Mouse (Mus musculus): ENCODE results near the gene Lbh. TPM values are rescaled to one million over a fixed set of nuclear protein-coding genes. Genes with fewer than 3 reads are reported as not detected.

Lbh gene
- total and polyA plus RNA-seq, 2 experiments from 2014 or later = 4.6 to 79.4 TPM

GRCm38 (mm10) chr17:72934653-72935052, 16.5 kb downstream of the Lbh start:
- Histone ChIP-seq H3K9ac (replicated peaks; ENCODE audit: low read length) (no peak overlapping the region), H3K36me3 (ENCODE audit: insufficient read depth, low read length) (no peaks in the 10 kb centered on the region; the same call in 1 of the 2 replicates), H3K27me3 (ENCODE audit: insufficient read depth, low read length) (no peaks in the 10 kb centered on the region), H3K4me3 (ENCODE audit: low read length) (no peak overlapping the region), H3K4me2 (ENCODE audit: low read depth, low read length) (no peak overlapping the region), H3K27ac (no peak overlapping the region), H3K9me3 (ENCODE audit: low read length) (no peaks in the 10 kb centered on the region), H3K4me1 (ENCODE audit: insufficient read depth, low read length) (0 out of 2 replicates have a peak, but pooled peaks cover 10% of the 10 kb centered on the region)
- DNase-seq (ENCODE audit: low spot score) (no peak), ATAC-seq (no peak)
- TF ChIP-seq CTCF (IDR thresholded peaks at IDR 0.05; ENCODE audit: low read depth) = no peak
- 49% methylated on average over 3 of the region's 3 CpGs for WGBS

- H3K27ac ChIP-seq = no peak overlapping the region
- H3K9me3 ChIP-seq (ENCODE audit: low read length) = no peaks in the 10 kb centered on the region
- WGBS = 62% methylated on average over 7 of the region's 7 CpGs
Measured at GRCm38 (mm10) chr17:72935921-72936320, 17.8 kb downstream of the Lbh start.

DNA sequence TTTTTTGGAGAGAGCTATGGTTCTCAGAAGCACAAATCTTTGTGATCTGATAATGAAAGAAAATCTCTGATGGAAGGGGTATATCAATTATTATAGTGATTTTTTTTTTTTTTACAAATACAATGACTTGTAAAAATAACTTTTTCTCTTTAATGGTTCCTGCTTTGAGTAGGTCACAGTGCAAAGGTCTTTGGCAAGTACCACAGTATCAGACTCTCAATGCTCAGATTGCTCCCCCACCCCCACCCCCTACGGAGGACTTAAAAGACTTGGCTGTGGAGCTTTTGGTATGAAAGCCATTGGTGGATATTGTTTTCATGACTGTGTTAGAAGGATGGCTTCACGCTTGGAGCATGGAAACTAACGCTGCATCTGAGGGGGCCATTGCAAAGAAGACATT, 18.2 kb downstream of the Lbh start:
- 65% methylated on average over 3 of the region's 3 CpGs for WGBS
- no peak for TF ChIP-seq CTCF (IDR thresholded peaks at IDR 0.05; ENCODE audit: low read depth)
- no peaks in the 10 kb centered on the region for H3K9me3 ChIP-seq (ENCODE audit: low read length)
- no peak overlapping the region for H3K4me3 ChIP-seq (ENCODE audit: low read length)
- H3K9ac ChIP-seq (replicated peaks; ENCODE audit: low read length) = no peak overlapping the region
- DNase-seq (ENCODE audit: low spot score) (no peak), ATAC-seq (no peak)
- no peak overlapping the region for H3K4me2 ChIP-seq (ENCODE audit: low read depth, low read length)
- no peak overlapping the region for H3K27ac ChIP-seq
- peaks cover 7% of the 10 kb centered on the region for H3K36me3 ChIP-seq (ENCODE audit: insufficient read depth, low read length)
- H3K27me3 ChIP-seq (ENCODE audit: insufficient read depth, low read length) = no peaks in the 10 kb centered on the region
- 0 out of 2 replicates have a peak, but pooled peaks cover 10% of the 10 kb centered on the region for H3K4me1 ChIP-seq (ENCODE audit: insufficient read depth, low read length)

More at GRCm38 (mm10) chr17:72935921-72936320, 17.8 kb downstream of the Lbh start:
- no peak overlapping the region for H3K9ac ChIP-seq (replicated peaks; ENCODE audit: low read length)
- DNase-seq (ENCODE audit: low spot score) (no peak), ATAC-seq (no peak)
- H3K36me3 ChIP-seq (ENCODE audit: insufficient read depth, low read length) = peaks cover 7% of the 10 kb centered on the region
- H3K27me3 ChIP-seq (ENCODE audit: insufficient read depth, low read length) = no peaks in the 10 kb centered on the region
- H3K4me1 ChIP-seq (ENCODE audit: insufficient read depth, low read length) = 0 out of 2 replicates have a peak, but pooled peaks cover 10% of the 10 kb centered on the region
- no peak for TF ChIP-seq CTCF (IDR thresholded peaks at IDR 0.05; ENCODE audit: low read depth)
- no peak overlapping the region for H3K4me2 ChIP-seq (ENCODE audit: low read depth, low read length)
- H3K4me3 ChIP-seq (ENCODE audit: low read length) = no peak overlapping the region

DNA sequence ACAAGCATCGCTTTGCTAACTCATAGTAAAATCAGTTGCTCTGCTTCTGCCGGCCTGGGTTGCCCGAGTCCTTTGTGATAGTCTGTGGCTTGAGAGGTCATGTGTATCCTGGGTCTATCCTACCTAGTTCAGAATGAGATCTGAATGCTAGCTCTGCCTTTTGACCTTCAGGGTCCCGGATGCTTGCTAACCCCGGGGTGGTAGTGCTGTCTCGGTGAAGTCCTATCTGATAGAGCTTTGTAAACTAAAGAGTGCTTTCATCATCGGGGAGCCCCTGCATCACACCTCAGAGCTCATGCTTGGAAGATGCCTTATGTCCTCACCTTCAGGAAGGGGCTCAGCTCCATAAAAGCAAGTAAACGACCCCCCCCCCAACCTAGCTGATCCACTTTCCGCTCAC, 19.1 kb downstream of the Lbh start:
- H3K4me2 ChIP-seq (ENCODE audit: low read depth, low read length) = no peak overlapping the region
- 93% methylated on average over 9 of the region's 9 CpGs for WGBS
- no peak overlapping the region for H3K27ac ChIP-seq
- H3K27me3 ChIP-seq (ENCODE audit: insufficient read depth, low read length) = no peaks in the 10 kb centered on the region
- H3K9ac ChIP-seq (replicated peaks; ENCODE audit: low read length) = no peak overlapping the region
- DNase-seq (ENCODE audit: low spot score) (no peak), ATAC-seq (no peak)
- no peak for TF ChIP-seq CTCF (IDR thresholded peaks at IDR 0.05; ENCODE audit: low read depth)
- no peaks in the 10 kb centered on the region for H3K9me3 ChIP-seq (ENCODE audit: low read length)
- H3K4me1 ChIP-seq (ENCODE audit: insufficient read depth, low read length) = 0 out of 2 replicates have a peak, but pooled peaks cover 10% of the 10 kb centered on the region
- peaks cover 7% of the 10 kb centered on the region for H3K36me3 ChIP-seq (ENCODE audit: insufficient read depth, low read length)
- no peak overlapping the region for H3K4me3 ChIP-seq (ENCODE audit: low read length)

DNA sequence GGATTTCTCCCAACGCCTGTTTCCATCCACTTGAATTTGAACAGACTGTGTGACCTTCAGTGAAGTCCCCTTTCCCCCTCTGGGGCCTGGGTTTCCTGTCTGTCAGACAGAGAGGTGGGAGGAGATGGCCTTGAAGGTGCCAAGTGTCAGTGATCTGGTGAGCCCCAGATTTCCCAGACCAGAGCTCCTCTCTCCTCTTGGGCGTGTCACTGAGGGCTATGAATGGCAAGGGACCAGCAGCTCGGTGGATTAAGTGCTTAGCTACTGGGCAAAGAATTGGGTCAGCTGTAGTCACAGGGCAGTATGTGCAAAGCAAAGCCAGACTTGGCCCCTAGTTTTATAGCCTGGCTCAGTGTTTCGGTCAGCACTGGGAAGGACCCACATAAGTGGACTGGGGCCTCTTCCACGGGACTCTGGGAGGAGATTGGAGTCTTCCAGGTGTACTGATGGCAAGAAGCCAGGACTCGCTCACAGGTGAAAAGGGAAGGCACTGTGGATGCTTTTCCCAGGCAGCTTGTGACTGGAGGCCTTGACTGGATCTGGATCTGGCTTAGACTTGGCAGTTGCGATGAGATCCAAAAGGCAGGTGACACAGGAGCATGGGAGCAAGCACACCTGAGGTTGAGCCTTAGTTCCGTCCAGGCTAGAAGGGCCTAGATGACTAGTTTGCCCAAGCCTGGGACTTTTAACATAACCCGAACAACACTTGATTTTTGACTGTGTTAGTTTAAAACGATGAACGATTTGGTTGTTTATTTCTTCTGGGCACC, 20.1 kb downstream of the Lbh start:
- DNase-seq (ENCODE audit: low spot score) = no peak
- Histone ChIP-seq H3K27me3 (ENCODE audit: insufficient read depth, low read length) (no peaks in the 10 kb centered on the region), H3K9me3 (ENCODE audit: low read length) (no peaks in the 10 kb centered on the region), H3K27ac (peak overlapping the region; percentile 32; the same call in 1 of the 2 replicates), H3K4me3 (ENCODE audit: low read length) (no peak overlapping the region), H3K4me2 (ENCODE audit: low read depth, low read length) (no peak overlapping the region), H3K36me3 (ENCODE audit: insufficient read depth, low read length) (peaks cover 7% of the 10 kb centered on the region), H3K4me1 (ENCODE audit: insufficient read depth, low read length) (0 out of 2 replicates have a peak, but pooled peaks cover 10% of the 10 kb centered on the region), H3K9ac (replicated peaks; ENCODE audit: low read length) (no peak overlapping the region)
- ATAC-seq = no peak
- 78% methylated on average over 11 of the region's 11 CpGs for WGBS
- TF ChIP-seq CTCF (IDR thresholded peaks at IDR 0.05; ENCODE audit: low read depth) = no peak

DNA sequence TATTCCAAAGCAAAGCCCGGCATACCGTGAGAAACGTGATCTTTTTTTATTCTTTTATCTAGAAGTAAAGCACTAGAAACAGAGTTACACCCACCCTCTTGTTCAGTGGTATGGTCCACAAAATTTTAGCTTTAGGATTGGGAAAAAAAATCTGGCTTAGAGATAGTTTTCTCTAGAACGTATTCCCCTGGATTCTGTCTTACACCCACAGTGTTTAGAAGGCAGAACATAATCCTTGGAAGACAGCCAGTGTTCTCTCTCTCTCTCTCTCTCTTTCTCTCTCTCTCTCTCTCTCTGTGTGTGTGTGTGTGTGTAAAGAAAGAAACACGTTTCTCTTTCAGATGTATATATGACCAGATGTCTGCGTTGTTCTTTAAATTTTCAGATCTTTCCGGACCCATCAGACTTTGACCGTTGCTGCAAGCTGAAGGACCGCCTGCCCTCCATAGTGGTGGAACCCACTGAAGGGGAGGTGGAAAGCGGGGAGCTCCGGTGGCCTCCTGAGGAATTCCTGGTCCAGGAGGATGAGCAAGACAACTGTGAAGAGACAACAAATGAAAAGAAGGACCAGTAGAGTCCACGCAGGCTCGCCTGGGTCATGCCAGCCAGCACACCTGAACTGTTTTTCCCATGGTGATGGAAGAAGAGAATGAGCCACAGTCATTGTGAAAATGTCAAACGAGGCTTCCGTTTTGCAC, 20.9 kb downstream of the Lbh start:
- TF ChIP-seq CTCF (IDR thresholded peaks at IDR 0.05; ENCODE audit: low read depth) = no peak
- Histone ChIP-seq H3K9ac (replicated peaks; ENCODE audit: low read length) (no peak overlapping the region), H3K27ac (no peak overlapping the region), H3K36me3 (ENCODE audit: insufficient read depth, low read length) (peaks cover 7% of the 10 kb centered on the region), H3K4me1 (ENCODE audit: insufficient read depth, low read length) (0 out of 2 replicates have a peak, but pooled peaks cover 10% of the 10 kb centered on the region), H3K9me3 (ENCODE audit: low read length) (no peaks in the 10 kb centered on the region), H3K4me3 (ENCODE audit: low read length) (no peak overlapping the region), H3K4me2 (ENCODE audit: low read depth, low read length) (no peak overlapping the region), H3K27me3 (ENCODE audit: insufficient read depth, low read length) (no peaks in the 10 kb centered on the region)
- DNase-seq (ENCODE audit: low spot score) (no peak), ATAC-seq (no peak)
- WGBS = 85% methylated on average over 15 of the region's 15 CpGs

Measured in hindbrain, postnatal 0 days (tissue).